Mouse (Mus musculus): ENCODE measurements around the gene Dmxl2. TPM values are rescaled to one million over a fixed set of nuclear protein-coding genes. Genes with fewer than 3 reads are reported as not detected.

The Dmxl2 gene
- polyA plus RNA-seq, 1 experiment from 2014 or later, result 4.0 TPM

GRCm38 (mm10) chr9:54515991-54516390, 14.6 kb upstream of the Dmxl2 start:
- no peak for ATAC-seq (ENCODE audit: insufficient read depth, low FRiP score)
- H3K9ac ChIP-seq (ENCODE audit: low read length), result no peak overlapping the region
- H3K36me3 ChIP-seq (ENCODE audit: control insufficient read depth, insufficient read depth, low read length), result no peaks in the 10 kb centered on the region
- no peaks in the 10 kb centered on the region for H3K27me3 ChIP-seq (ENCODE audit: control insufficient read depth, insufficient read depth, low read length)
- no peak overlapping the region for H3K4me2 ChIP-seq (ENCODE audit: low read depth, low read length)
- no peaks in the 10 kb centered on the region for H3K4me1 ChIP-seq (ENCODE audit: control insufficient read depth, insufficient read depth, low read length)
- H3K9me3 ChIP-seq (replicated peaks; ENCODE audit: control insufficient read depth, low read length), result no peaks in the 10 kb centered on the region
- H3K27ac ChIP-seq (ENCODE audit: low read length), result no peak overlapping the region
- H3K4me3 ChIP-seq (replicated peaks; ENCODE audit: low read length), result no peak overlapping the region
- WGBS, result 74% methylated on average over 2 of the region's 2 CpGs

DNA sequence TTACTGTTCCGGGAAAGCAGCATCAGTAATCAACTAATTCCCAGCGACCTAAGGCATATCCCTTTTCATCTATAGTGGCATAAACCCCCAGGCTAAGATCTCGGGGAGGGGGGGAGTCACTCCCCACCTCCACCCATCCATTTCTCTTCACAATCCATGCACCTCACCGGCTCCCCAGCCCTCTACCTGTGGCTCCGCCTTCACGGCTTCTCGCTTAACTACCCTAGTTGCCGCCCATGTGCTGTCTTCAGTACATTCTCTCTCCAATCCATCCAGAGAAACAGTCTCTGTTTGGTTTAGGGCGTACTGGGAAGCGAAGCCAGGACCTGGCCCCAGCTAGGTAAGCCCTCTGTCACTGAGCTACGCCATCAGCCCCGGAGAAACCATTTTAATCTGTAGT, 1.4 kb upstream of the Dmxl2 start:
- peak overlapping the region; percentile 32; the same call in 1 of the 2 replicates for H3K9ac ChIP-seq (ENCODE audit: low read length)

GRCm38 (mm10) chr9:54502111-54502495, 677 bp upstream of the Dmxl2 start:
- H3K36me3 ChIP-seq (ENCODE audit: control insufficient read depth, insufficient read depth, low read length), result no peaks in the 10 kb centered on the region
- H3K27ac ChIP-seq (ENCODE audit: low read length), result no peak overlapping the region
- 0 out of 2 replicates have a peak, but pooled peaks cover 3% of the 10 kb centered on the region for H3K27me3 ChIP-seq (ENCODE audit: control insufficient read depth, insufficient read depth, low read length)
- H3K9me3 ChIP-seq (replicated peaks; ENCODE audit: control insufficient read depth, low read length), result no peaks in the 10 kb centered on the region
- H3K4me1 ChIP-seq (ENCODE audit: control insufficient read depth, insufficient read depth, low read length), result 0 out of 2 replicates have a peak, but pooled peaks cover 3% of the 10 kb centered on the region
- peak overlapping the region; percentile 81 for H3K9ac ChIP-seq (ENCODE audit: low read length)
- H3K4me2 ChIP-seq (ENCODE audit: low read depth, low read length), result peak overlapping the region; percentile 99
- WGBS, result 5% methylated on average over 13 of the region's 13 CpGs
- peak overlapping the region; percentile 73 for H3K4me3 ChIP-seq (replicated peaks; ENCODE audit: low read length)
- peak; percentile 4; the same call in 1 of the 2 replicates for ATAC-seq (ENCODE audit: insufficient read depth, low FRiP score)

More for the DNA sequence above, 1.4 kb upstream of the Dmxl2 start:
- peak overlapping the region; percentile 99 for H3K4me2 ChIP-seq (ENCODE audit: low read depth, low read length)
- H3K4me1 ChIP-seq (ENCODE audit: control insufficient read depth, insufficient read depth, low read length), result 0 out of 2 replicates have a peak, but pooled peaks cover 3% of the 10 kb centered on the region
- H3K36me3 ChIP-seq (ENCODE audit: control insufficient read depth, insufficient read depth, low read length), result no peaks in the 10 kb centered on the region
- peak overlapping the region; percentile 22 for H3K4me3 ChIP-seq (replicated peaks; ENCODE audit: low read length)
- 0 out of 2 replicates have a peak, but pooled peaks cover 3% of the 10 kb centered on the region for H3K27me3 ChIP-seq (ENCODE audit: control insufficient read depth, insufficient read depth, low read length)
- no peak for ATAC-seq (ENCODE audit: insufficient read depth, low FRiP score)
- 8% methylated on average over 12 of the region's 12 CpGs for WGBS
- H3K9me3 ChIP-seq (replicated peaks; ENCODE audit: control insufficient read depth, low read length), result no peaks in the 10 kb centered on the region
- no peak overlapping the region for H3K27ac ChIP-seq (ENCODE audit: low read length)

- no peak overlapping the region; the same call in 1 of the 2 replicates for H3K27ac ChIP-seq (ENCODE audit: low read length)
Observed at GRCm38 (mm10) chr9:54500832-54501452, 484 bp downstream of the Dmxl2 start.

GRCm38 (mm10) chr9:54499791-54500190, 1.6 kb downstream of the Dmxl2 start:
- H3K9ac ChIP-seq (ENCODE audit: low read length), result no peak overlapping the region
- no peak overlapping the region for H3K27ac ChIP-seq (ENCODE audit: low read length)
- H3K9me3 ChIP-seq (replicated peaks; ENCODE audit: control insufficient read depth, low read length), result no peaks in the 10 kb centered on the region
- ATAC-seq (ENCODE audit: insufficient read depth, low FRiP score), result no peak
- WGBS, result 79% methylated on average over 3 of the region's 3 CpGs
- H3K4me3 ChIP-seq (replicated peaks; ENCODE audit: low read length), result no peak overlapping the region
- H3K27me3 ChIP-seq (ENCODE audit: control insufficient read depth, insufficient read depth, low read length), result 0 out of 2 replicates have a peak, but pooled peaks cover 3% of the 10 kb centered on the region
- H3K36me3 ChIP-seq (ENCODE audit: control insufficient read depth, insufficient read depth, low read length), result no peaks in the 10 kb centered on the region
- H3K4me2 ChIP-seq (ENCODE audit: low read depth, low read length), result no peak overlapping the region
- 0 out of 2 replicates have a peak, but pooled peaks cover 3% of the 10 kb centered on the region for H3K4me1 ChIP-seq (ENCODE audit: control insufficient read depth, insufficient read depth, low read length)

More at GRCm38 (mm10) chr9:54500832-54501452, 484 bp downstream of the Dmxl2 start:
- WGBS, result under 1% methylated on average over 43 of the region's 43 CpGs
- no peaks in the 10 kb centered on the region for H3K9me3 ChIP-seq (replicated peaks; ENCODE audit: control insufficient read depth, low read length)
- peak overlapping the region; percentile 73 for H3K4me3 ChIP-seq (replicated peaks; ENCODE audit: low read length)
- H3K4me2 ChIP-seq (ENCODE audit: low read depth, low read length), result peak overlapping the region; percentile 99
- H3K9ac ChIP-seq (ENCODE audit: low read length), result peak overlapping the region; percentile 81
- H3K36me3 ChIP-seq (ENCODE audit: control insufficient read depth, insufficient read depth, low read length), result no peaks in the 10 kb centered on the region
- H3K27me3 ChIP-seq (ENCODE audit: control insufficient read depth, insufficient read depth, low read length), result 0 out of 2 replicates have a peak, but pooled peaks cover 3% of the 10 kb centered on the region
- peak; percentile 39; the same call in 1 of the 2 replicates for ATAC-seq (ENCODE audit: insufficient read depth, low FRiP score)
- H3K4me1 ChIP-seq (ENCODE audit: control insufficient read depth, insufficient read depth, low read length), result 0 out of 2 replicates have a peak, but pooled peaks cover 3% of the 10 kb centered on the region

DNA sequence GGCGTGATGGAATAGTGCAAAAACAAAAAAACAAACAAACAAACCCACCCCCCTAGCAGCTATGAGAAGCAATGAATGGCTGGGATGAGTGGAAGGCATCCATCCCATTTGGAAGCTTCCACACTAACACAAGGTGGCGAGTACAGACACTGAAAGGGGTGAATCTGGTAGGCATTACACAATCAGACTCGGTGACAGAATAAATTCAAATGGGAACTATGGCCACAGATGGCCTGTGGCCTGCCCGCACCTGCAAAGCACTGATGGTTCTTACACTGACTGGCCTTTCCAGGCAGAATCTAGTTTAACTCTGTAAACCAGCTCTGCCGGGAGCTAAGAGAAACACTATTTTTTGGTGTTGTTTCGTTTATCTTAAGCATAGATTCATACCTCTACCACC, 2.1 kb downstream of the Dmxl2 start:
- H3K9me3 ChIP-seq (replicated peaks; ENCODE audit: control insufficient read depth, low read length), result no peaks in the 10 kb centered on the region
- ATAC-seq (ENCODE audit: insufficient read depth, low FRiP score), result no peak
- 81% methylated on average over 6 of the region's 6 CpGs for WGBS

DNA sequence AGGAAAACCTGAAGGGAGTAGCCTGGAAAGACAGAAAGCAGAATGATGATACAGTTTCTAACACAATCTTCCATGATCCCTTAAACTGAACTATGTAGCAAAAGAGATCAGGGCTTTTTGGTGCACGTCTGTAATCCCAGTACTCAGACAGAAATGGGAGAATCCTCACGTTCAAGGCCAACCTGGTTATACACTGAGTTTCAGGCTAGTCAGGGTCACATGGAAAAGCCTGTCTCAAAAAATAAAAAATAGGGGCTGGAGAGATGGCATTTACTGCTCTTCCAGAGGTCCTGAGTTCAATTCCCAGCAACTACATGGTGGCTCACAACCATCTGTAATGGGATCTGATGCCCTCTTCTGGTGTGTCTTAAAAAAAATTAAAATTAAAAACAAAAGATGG, 11.0 kb downstream of the Dmxl2 start:
- H3K4me2 ChIP-seq (ENCODE audit: low read depth, low read length), result no peak overlapping the region
- no peaks in the 10 kb centered on the region for H3K27me3 ChIP-seq (ENCODE audit: control insufficient read depth, insufficient read depth, low read length)
- no peak overlapping the region for H3K27ac ChIP-seq (ENCODE audit: low read length)
- no peak for ATAC-seq (ENCODE audit: insufficient read depth, low FRiP score)
- no peaks in the 10 kb centered on the region for H3K4me1 ChIP-seq (ENCODE audit: control insufficient read depth, insufficient read depth, low read length)
- 83% methylated on average over 2 of the region's 2 CpGs for WGBS
- no peak overlapping the region for H3K9ac ChIP-seq (ENCODE audit: low read length)
- no peaks in the 10 kb centered on the region for H3K9me3 ChIP-seq (replicated peaks; ENCODE audit: control insufficient read depth, low read length)
- no peaks in the 10 kb centered on the region for H3K36me3 ChIP-seq (ENCODE audit: control insufficient read depth, insufficient read depth, low read length)
- no peak overlapping the region for H3K4me3 ChIP-seq (replicated peaks; ENCODE audit: low read length)

More for the DNA sequence above, 2.1 kb downstream of the Dmxl2 start:
- 0 out of 2 replicates have a peak, but pooled peaks cover 3% of the 10 kb centered on the region for H3K4me1 ChIP-seq (ENCODE audit: control insufficient read depth, insufficient read depth, low read length)
- H3K4me2 ChIP-seq (ENCODE audit: low read depth, low read length), result no peak overlapping the region
- no peak overlapping the region for H3K4me3 ChIP-seq (replicated peaks; ENCODE audit: low read length)
- no peak overlapping the region for H3K9ac ChIP-seq (ENCODE audit: low read length)
- H3K27ac ChIP-seq (ENCODE audit: low read length), result no peak overlapping the region
- no peaks in the 10 kb centered on the region for H3K36me3 ChIP-seq (ENCODE audit: control insufficient read depth, insufficient read depth, low read length)
- H3K27me3 ChIP-seq (ENCODE audit: control insufficient read depth, insufficient read depth, low read length), result 0 out of 2 replicates have a peak, but pooled peaks cover 3% of the 10 kb centered on the region

DNA sequence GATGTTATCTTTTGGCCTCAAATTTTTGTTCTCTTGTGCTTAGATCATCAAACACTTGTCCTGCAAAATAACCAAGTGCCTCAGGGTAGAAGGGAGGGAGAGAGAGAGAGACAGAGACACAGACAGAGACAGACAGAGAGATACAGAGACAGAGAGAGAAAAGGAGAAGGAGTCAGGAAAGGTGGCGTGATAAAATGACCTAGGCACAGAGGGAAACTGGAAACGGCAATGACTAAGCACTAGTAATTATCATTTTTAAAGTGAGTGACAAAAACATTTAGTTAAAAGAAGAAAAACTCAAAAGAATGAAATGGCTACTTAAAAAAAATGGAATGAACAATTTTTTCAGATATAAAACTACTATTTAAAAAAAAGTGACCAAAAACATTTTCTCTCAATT, 11.8 kb downstream of the Dmxl2 start:
- no peaks in the 10 kb centered on the region for H3K9me3 ChIP-seq (replicated peaks; ENCODE audit: control insufficient read depth, low read length)
- 64% methylated on average over 2 of the region's 2 CpGs for WGBS
- H3K27ac ChIP-seq (ENCODE audit: low read length), result no peak overlapping the region

DNA sequence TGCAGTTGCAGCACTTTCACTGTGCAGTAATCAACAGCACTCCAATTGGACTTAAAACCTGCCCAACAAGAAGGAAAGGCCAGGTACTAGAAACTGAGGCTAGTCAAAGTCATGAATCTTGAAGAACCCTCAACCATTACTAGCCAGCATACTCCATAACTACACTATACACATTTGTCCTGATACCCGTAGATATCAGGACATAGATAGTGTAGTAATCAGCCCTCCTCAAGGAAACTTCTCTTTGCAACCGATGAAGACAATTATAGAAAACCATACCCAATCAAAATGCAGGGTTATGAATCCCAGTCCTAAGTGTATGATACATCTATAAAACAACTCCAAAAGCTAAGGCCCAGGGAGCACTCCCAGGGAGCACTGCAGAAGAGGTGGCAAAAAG, 16.5 kb downstream of the Dmxl2 start:
- Histone ChIP-seq H3K4me3 (replicated peaks; ENCODE audit: low read length) (no peak overlapping the region), H3K4me2 (ENCODE audit: low read depth, low read length) (no peak overlapping the region), H3K9ac (ENCODE audit: low read length) (no peak overlapping the region), H3K9me3 (replicated peaks; ENCODE audit: control insufficient read depth, low read length) (no peaks in the 10 kb centered on the region), H3K4me1 (ENCODE audit: control insufficient read depth, insufficient read depth, low read length) (no peaks in the 10 kb centered on the region), H3K36me3 (ENCODE audit: control insufficient read depth, insufficient read depth, low read length) (no peaks in the 10 kb centered on the region), H3K27ac (ENCODE audit: low read length) (no peak overlapping the region), H3K27me3 (ENCODE audit: control insufficient read depth, insufficient read depth, low read length) (no peaks in the 10 kb centered on the region)
- WGBS, result 86% methylated on average over 2 of the region's 2 CpGs
- no peak for ATAC-seq (ENCODE audit: insufficient read depth, low FRiP score)

More for the DNA sequence above, 11.8 kb downstream of the Dmxl2 start:
- H3K9ac ChIP-seq (ENCODE audit: low read length), result no peak overlapping the region
- no peak overlapping the region for H3K4me3 ChIP-seq (replicated peaks; ENCODE audit: low read length)
- H3K4me2 ChIP-seq (ENCODE audit: low read depth, low read length), result no peak overlapping the region
- no peaks in the 10 kb centered on the region for H3K27me3 ChIP-seq (ENCODE audit: control insufficient read depth, insufficient read depth, low read length)
- no peak for ATAC-seq (ENCODE audit: insufficient read depth, low FRiP score)
- no peaks in the 10 kb centered on the region for H3K4me1 ChIP-seq (ENCODE audit: control insufficient read depth, insufficient read depth, low read length)
- H3K36me3 ChIP-seq (ENCODE audit: control insufficient read depth, insufficient read depth, low read length), result no peaks in the 10 kb centered on the region

All from stomach, embryonic 16.5 days (tissue).